Mouse (Mus musculus): ENCODE data around the gene Gm10130. TPM values are rescaled to one million over a fixed set of nuclear protein-coding genes. Genes with fewer than 3 reads are reported as not detected.
"Not testable (repeated sequence)": the region's sequence is repeated elsewhere in the genome, so short reads cannot be mapped to it uniquely, and the experiment has no call there.

Gm10130 gene
- 1 to 10 TPM; 1.2 to 4.7 (median 1.4) TPM for total RNA-seq (2022)

DNA sequence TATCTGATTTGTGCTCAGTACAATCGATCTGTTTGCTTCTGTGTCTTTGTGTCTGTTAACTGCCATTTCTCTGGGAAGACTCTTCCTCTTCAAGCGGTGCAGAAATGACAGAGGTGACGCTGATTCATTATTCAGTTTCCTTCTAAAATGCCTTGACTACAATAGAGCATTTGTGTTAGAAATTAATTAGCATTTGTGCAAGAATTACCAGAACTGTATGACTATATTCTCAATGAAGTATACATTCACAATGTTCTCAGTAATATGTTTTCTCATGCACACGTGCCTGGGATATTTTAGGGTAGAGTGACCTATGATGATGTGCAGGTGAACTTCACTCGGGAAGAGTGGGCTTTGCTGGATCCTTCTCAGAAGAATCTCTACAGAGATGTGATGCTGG, at the start of gene Gm10130:
Gm10130 (plus strand) TSS at position 301 of the 400 bp plus-strand sequence.
- DNase-seq (ENCODE audit: low spot score) = no peak

DNA sequence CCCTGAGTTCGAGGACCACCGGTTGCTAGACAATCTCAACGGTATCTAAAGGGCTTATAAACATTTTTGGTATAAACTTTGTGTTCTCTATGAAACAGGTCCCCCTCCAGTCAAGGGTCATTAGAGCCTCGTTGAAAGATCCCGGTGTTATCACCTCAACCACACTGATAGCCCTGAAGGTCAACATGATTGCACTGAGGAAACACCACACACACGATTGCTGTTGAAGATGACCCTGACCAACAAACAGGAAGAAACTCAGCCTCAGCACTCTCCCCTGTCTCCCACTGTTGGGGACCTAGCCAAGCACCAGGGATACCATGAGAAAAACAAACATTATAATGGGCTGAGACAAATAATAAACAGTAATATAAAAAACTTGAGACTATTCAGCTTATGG, 29.8 kb upstream of the Gm10130 start:
- DNase-seq (ENCODE audit: low spot score) = no peak

DNA sequence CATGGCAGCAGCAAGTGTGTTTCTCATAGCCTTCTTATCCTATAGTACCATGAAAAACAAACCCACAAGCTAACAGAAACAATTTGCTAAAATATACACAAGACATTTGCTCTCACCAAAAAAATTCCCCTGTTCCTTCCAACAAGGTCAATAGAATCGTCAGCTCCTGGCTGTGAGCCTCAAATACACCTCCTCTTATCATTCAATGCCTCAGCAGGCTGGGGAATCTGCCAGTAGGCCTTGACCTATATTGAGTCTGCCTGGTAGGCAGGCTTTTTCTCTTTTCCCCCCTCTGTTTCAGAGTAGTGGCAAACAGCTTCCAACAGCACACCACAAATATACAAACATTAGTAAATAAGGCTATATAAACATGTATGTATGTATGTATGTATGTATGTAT, 24.4 kb upstream of the Gm10130 start:
- peak; percentile 9 for DNase-seq (ENCODE audit: low spot score)

DNA sequence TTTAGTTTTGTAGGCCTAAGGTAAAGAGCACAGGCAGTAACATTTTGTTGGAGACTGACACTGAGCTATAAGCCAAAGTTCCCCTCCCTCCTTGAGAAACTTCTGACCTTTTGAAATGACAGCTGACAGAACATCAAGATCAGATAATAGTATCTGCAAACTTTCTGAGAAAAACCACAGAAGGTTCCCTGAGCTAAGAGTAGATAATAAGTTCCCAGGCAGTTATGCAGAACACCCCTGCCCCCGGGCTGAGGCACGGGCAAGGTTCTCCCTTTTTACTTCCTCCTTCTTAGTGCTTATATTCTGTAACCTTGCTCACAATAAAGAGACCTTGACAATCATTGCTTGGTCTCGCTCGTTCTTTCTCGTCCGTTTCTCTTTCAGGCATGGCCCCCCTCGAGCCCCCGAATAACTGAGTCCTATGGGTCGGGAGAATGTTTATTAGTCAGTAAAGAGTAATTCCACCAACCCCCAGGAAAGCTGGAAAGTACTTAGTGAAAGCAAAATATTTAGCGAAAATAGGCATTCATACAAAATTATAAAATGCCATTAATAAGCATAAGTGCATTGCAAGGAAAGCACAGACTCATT, 16.2 kb upstream of the Gm10130 start:
- DNase-seq (ENCODE audit: low spot score) = no peak

DNA sequence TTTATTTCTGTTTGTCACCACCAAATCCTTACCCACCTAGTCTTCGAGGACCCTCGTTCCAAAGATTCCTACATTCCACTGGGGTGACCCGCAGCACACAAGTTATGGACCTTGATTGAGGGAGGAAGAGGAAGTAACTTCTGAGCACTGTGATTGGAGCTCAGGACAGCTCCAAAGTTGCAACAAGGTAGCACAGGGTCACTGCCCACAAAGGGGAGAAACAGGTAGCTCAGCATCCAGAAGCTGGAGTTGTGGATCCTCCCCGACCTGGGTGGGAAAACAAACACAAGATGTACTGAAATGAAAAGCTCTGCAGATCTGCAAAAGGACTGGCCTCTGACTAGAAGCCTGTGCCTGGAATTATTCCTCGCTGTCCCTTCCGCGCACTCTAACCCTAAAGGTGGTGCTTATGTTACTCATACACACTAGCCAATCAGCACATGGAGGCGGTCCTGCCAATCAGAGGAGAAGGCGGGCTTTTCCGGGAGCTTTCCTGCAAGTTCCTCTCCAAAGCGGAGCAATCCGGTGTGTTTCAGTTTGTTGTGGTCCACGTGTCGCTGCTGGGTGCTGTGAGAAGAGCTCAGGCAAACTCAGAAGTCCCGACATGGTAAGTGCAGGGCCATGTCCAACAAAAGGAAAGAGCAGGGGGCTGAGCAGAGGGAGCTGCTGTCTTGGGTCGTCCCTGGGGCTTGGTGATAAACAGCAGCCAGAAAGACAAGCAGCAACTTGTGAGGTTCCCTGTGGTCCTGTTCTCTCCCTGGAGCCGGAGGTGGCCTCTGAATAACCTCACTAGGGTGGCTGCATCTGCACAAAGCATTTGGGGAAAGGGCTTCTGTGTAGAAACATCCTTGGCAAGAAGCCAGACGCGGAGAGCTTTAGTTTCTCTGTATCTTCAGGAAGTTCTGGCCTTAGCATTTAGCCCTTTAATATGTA, 12.3 kb upstream of the Gm10130 start:
- peak; percentile 95 for DNase-seq (ENCODE audit: low spot score)

DNA sequence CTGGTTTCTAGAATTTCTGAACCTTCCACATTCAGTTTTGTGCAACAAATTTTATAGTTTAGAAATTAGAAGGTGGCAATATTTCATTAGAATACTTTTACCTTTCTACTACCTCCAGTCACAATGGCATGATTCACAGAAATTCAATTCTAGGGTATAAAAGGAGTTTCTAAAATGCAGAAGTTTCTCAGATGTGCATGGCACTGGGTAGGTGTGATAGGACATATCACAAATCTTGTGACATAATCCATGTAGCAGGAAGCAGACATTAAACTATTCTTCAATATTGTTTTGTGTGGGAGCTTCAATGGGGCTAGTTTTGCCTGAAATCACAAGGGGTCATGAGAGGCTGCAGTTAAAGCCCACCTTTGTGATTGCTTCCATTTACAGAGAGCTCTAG, 7.4 kb upstream of the Gm10130 start:
- DNase-seq (ENCODE audit: low spot score) = no peak

DNA sequence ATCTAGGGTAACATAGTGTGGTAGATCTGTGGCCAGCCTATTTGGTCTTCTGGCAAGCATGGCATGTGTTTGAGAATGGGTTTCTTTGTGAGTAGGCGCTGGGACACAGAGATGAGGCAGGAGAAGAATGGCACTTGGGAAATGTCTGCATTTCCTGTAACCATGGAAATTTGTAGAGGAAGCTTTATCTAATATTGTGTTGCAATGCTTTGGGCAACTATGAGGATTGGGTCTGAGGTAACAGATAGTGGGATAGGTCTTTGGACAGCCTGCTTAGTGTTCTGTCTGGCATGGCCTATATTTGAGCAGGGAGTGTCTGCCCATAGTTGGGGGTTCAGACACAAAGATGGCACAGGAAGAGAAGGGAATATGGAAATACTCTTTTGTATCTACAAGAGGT, 4.5 kb upstream of the Gm10130 start:
- DNase-seq (ENCODE audit: low spot score) = no peak

DNA sequence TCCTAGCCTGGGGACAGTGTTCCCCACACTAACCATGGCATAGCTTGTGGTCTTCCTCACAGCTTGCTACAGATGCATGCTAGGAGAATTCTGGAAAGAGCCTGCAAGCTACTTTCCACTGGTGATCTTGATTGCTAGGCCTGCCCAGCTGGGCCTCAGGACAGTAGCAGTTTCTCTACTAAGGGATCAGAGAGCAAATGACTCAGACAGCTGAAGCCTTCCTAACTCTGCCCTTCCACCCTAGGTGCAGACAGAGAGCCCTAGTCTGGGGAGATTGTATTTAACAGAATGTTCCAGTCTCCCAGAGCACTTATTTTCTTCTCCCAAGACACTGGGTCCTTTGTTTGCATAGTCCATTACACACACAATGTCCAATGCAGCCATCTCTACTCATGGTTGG, 33.6 kb downstream of the Gm10130 start:
- not testable (repeated sequence) for DNase-seq (ENCODE audit: low spot score)

DNA sequence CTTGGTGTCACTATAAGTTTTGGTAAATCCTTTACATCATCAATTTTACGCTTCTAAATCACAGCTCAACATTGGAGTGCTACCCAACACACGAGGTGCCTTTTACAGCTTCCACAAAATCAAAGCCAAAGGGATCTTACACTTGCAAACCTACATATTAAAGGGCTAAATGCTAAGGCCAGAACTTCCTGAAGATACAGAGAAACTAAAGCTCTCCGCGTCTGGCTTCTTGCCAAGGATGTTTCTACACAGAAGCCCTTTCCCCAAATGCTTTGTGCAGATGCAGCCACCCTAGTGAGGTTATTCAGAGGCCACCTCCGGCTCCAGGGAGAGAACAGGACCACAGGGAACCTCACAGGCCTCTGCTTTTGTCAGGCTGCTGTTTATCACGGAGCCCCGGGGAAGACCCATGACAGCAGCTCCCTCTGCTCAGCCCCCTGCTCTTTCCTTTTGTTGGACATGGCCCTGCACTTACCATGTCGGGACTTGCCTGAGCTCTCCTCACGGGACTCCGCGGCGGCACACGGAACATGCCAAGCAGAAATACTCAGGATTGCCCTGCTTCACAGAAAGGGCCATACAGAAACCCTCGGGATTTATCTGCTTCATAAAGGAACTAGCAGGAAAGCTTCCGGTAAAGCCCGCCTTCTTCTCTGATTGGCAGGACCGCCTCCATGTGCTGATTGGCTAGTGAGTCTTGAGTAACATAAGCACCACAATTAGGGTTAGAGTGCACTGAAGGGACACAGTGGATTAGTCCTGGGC, 38.8 kb downstream of the Gm10130 start, which contains the start of gene 3300002I08Rik:
3300002I08Rik (minus strand) TSS at position 653 of the 765 bp plus-strand sequence.
- peak; percentile 92 for DNase-seq (ENCODE audit: low spot score)

DNA sequence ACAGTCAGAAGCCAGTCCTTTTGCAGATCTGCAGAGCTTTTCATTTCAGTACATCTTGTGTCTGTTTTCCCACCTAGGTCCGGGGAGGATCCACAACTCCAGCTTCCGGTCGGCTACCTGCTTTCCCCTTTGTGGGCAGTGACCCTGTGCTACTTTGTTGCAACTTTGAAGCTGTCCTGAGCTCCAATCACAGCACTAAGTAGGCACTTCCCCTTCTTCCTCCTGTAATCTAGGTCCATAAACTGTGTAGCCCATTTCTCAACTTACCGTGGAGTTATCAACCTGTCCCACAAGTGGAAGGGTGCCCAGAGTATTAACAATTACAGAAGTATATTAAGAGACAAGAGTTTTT, 39.4 kb downstream of the Gm10130 start:
- DNase-seq (ENCODE audit: low spot score) = no peak

DNA sequence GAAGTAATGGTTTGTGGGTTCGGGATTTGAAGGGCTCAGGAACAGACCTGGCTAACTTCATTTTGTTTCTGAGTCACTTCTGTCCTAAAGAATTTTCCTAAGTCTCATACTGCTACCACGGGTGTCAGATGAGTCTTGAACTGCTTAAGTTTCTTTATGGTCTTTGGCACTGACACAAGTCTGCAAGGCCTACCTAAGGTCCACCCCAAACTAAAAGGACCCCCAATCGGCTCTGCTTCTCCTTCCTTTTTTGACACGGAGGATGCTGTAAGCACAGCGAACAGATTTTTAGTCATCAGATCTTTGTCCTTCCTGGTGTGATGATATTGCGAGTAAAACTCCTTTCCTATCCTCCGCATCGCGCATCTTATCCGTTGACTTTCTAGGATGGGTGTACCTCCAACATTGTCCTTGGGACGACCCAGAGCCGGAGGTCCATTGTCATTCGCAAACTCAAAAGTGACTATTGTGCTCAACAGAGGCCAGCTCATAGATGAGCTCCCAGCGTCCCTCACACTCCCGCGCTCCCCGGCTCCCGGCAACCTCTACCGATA, 62.1 kb downstream of the Gm10130 start:
- not testable (repeated sequence) for DNase-seq (ENCODE audit: low spot score)

DNA sequence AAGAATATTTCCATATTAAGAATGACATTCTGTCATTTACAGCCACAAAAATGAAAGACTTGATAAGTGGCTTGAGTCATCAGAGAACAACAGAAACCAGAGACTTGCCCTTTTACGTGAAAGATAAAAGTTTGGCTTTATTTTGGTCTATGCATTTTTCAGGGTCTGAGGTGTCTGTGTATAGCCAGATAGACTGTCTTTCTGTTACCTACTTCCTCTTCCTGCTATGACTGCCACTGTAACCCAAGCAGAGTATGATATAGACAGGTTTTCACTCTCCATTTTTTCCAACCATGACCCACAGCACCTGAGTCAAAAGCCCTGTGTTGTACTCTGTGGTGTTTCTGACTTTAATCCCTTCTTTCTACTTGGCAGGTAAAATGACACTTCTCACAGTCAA, 66.7 kb downstream of the Gm10130 start:
- DNase-seq (ENCODE audit: low spot score) = no peak

DNA sequence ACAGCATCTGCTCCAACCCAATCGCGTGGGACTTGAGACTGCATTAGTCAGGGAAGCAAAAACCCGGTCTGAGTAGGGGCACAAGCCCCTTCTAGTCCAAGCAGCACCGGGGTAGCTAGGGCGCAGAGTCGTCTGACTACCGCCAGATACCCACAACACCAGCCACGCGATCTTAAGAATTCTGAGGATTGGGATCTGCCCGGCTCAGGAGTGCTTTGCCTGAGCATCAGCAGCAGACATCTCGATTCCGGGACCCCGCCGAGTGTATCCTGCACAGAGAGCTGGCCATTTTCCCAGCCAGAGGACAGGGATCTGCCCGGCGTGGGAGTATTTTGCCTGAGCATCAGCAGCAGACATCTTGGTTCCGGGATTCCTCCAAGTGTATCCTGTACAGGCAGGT, 88.6 kb downstream of the Gm10130 start:
- DNase-seq (ENCODE audit: low spot score) = not testable (repeated sequence)

Other genes starting within 250 kb of the Gm10130 start
- 1 to 10 TPM; 5.2 to 6.2 (median 5.7) TPM for gene Zfp120, start 187.0 kb upstream of the Gm10130 start, total RNA-seq (2022)
- gene Gm10770, start 144.0 kb upstream of the Gm10130 start, total RNA-seq (2022) = not detected
- under 1 TPM in 1 of 4 experiments, not detected in 3; 0.22 TPM for gene Gm14139, start 141.9 kb upstream of the Gm10130 start, total RNA-seq (2022)
- 1 to 10 TPM; 1.8 to 2.7 (median 2.4) TPM for gene Zfp937, start 105.6 kb upstream of the Gm10130 start, total RNA-seq (2022)
- 1 to 10 TPM; 1.7 to 2.2 (median 2.0) TPM for gene Gm21994, start 68.1 kb upstream of the Gm10130 start, total RNA-seq (2022)
- under 1 TPM in 2 of 4 experiments, not detected in 2; 0.11 to 0.16 TPM for gene Gm14124, start 66.2 kb upstream of the Gm10130 start, total RNA-seq (2022)
- 1 to 10 TPM; 2.1 to 3.1 (median 2.5) TPM for gene 3300002I08Rik, start 39.1 kb downstream of the Gm10130 start, total RNA-seq (2022)
- gene Zfp442, start 127.8 kb downstream of the Gm10130 start, total RNA-seq (2022) = 1 to 10 TPM; 6.4 to 8.4 (median 7.9) TPM
- gene Zfp345, start 161.4 kb downstream of the Gm10130 start, total RNA-seq (2022) = under 1 TPM; 0.16 to 0.53 (median 0.37) TPM
- not detected for gene Cst7, start 246.7 kb downstream of the Gm10130 start, total RNA-seq (2022)

Data from heart, adult 8-10 months (tissue).